Mouse (Mus musculus): ENCODE results near the gene Arvcf. TPM values are rescaled to one million over a fixed set of nuclear protein-coding genes. Genes with fewer than 3 reads are reported as not detected.

Arvcf gene
- polyA plus RNA-seq, 1 experiment from 2014 or later: 22.1 TPM

DNA sequence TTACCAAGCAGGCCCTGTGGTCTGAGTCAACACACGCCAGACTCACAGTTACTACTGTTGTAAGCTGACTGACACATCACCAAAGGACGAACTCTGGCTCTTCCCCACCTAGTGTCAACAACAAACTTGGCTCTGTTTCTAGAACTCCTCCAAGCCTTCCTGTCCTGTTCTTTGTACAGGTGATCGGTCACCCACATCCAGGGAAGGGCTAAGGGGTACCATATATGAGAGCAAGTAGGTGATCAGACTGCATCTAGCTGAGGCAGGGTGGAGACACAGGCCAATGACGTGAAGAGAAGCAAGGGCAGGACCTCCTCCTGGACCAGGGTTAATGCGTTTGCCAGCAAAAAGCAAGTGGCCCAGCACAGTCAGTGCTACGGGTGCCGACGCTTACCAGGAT, 6.4 kb upstream of the Arvcf start:
- no peak overlapping the region for H3K27ac ChIP-seq
- ATAC-seq: no peak
- H3K4me1 ChIP-seq (replicated peaks): peaks cover 16% of the 10 kb centered on the region
- no peaks in the 10 kb centered on the region for H3K36me3 ChIP-seq
- H3K9me3 ChIP-seq: no peaks in the 10 kb centered on the region
- no peaks in the 10 kb centered on the region for H3K27me3 ChIP-seq (replicated peaks)
- no peak overlapping the region for H3K9ac ChIP-seq
- WGBS: 85% methylated on average over 8 of the region's 8 CpGs
- no peak overlapping the region for H3K4me2 ChIP-seq (replicated peaks)
- H3K4me3 ChIP-seq (replicated peaks): no peak overlapping the region

DNA sequence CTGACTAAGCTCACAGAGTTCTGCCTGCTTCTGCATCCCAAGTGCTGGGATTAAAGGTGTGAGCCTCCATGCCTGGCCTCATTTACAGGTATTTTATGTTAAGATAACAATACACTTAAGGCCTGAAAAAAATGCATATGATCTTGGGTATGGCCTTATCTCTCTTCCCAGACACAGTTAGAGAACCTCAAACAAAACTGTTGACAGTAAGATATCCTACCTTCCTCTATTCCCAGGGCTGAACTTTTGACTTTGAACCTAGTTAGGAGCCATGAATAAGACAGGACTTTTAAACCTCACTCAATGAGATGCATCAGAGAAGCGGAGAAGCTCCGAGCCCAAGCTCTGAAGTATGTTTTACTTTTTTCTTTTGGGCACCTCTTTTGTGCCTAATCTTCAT, 5.9 kb upstream of the Arvcf start:
- WGBS: 77% methylated on average over 2 of the region's 2 CpGs
- Histone ChIP-seq H3K27ac (no peak overlapping the region), H3K36me3 (no peaks in the 10 kb centered on the region), H3K4me1 (replicated peaks) (peaks cover 16% of the 10 kb centered on the region), H3K4me3 (replicated peaks) (no peak overlapping the region), H3K9ac (no peak overlapping the region), H3K4me2 (replicated peaks) (peak overlapping the region; percentile 72; the same call in 1 of the 2 replicates), H3K9me3 (no peaks in the 10 kb centered on the region), H3K27me3 (replicated peaks) (no peaks in the 10 kb centered on the region)
- ATAC-seq: peak; percentile 31; the same call in 1 of the 2 replicates

DNA sequence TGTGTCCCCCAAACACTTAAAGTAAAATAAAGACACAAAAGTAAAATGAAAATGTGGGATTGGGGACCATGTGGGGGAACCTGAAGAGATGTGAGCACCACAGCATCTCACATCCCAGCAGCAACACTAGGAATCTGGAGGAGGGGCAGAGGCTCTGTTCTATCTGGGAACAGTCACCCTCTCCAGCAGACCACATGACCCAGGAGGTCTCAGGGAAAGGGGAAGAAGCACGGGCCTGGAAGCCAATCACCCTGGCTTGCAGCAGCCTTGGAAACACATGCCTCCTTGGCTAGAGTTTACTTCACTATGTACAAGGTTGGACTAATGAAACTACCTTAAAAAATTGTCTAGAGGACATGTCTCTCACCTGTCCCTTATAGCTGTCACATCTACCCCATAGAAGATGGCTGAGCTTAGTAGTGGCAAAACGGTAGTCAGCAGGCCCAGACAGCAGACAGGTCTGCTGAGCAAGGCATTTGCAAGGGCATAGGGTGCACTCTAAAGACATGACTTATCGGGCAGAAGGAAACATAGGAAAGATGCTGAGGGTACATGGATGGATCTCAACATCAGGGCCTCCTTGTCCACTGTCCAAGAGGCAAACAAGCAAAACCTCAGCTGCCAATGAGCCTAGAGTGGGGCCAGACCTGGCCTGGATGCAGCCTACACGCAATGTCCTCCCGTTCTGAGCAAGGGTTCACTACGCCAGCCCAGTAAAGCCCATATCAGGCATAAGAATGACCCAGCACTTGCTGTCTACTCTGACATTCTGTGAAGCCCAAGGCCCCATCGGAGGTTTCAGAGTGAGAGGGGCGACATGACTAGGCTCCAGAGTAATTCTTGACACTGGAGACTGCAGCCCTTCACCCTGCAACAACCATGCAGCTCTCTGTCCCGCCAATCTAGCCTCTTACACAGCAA, 5.1 kb upstream of the Arvcf start:
- Histone ChIP-seq H3K36me3 (no peaks in the 10 kb centered on the region), H3K4me2 (replicated peaks) (peak overlapping the region; percentile 72), H3K9ac (peak overlapping the region; percentile 55), H3K27ac (0 out of 2 replicates have a peak overlapping the region, but pooled peaks have one; percentile 6), H3K4me3 (replicated peaks) (peak overlapping the region; percentile 56), H3K9me3 (no peaks in the 10 kb centered on the region), H3K27me3 (replicated peaks) (no peaks in the 10 kb centered on the region), H3K4me1 (replicated peaks) (peaks cover 19% of the 10 kb centered on the region)
- peak; percentile 13; the same call in 1 of the 2 replicates for ATAC-seq
- WGBS: 38% methylated on average over 9 of the region's 9 CpGs

DNA sequence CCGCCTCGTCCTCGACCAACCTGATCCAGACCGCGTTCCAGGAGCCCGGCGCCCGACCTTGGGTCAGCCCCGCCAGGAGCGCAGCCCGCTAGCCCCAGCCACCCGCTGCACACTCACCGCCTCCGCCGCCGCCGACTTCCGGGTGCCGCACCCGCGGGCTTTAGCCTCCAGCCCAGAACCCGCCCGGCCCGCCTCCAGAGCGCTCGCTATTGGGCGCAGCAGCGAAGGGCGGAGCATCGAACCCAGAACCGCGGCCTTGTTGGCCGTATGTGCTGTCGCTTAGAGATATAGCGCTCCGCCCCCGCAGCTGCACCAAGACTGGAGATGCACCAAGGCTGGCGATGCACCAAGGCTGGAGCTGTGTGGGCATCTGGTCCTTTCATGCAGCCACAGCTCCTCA, 4.2 kb upstream of the Arvcf start:
- peak; percentile 90 for ATAC-seq
- Histone ChIP-seq H3K36me3 (no peaks in the 10 kb centered on the region), H3K27ac (no peak overlapping the region), H3K4me1 (replicated peaks) (peaks cover 20% of the 10 kb centered on the region), H3K27me3 (replicated peaks) (no peaks in the 10 kb centered on the region), H3K4me3 (replicated peaks) (peak overlapping the region; percentile 56), H3K4me2 (replicated peaks) (peak overlapping the region; percentile 72), H3K9me3 (no peaks in the 10 kb centered on the region), H3K9ac (peak overlapping the region; percentile 55)
- WGBS: 0% methylated on average over 38 of the region's 38 CpGs

DNA sequence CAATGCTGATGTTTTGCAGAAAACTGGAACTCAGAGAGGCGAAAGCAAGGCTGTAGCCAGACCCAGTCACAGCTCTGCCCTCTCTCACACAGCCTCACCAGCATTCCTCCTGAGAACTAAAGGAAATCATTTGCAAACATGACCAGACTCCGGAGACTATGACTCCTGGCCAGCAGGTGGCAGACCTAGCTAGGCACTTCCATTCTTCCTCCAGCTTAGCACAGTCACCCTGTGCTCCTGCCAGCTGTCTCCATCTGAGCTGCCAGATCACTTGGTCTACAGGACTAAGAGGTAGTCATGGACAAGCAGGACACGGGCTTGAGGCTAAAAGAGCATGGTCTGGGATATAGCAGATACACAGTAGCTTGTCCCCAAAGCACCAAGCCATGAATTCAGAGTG, 2.7 kb upstream of the Arvcf start:
- 1% methylated on average over 3 of the region's 3 CpGs for WGBS
- peak; percentile 16; the same call in 1 of the 2 replicates for ATAC-seq

DNA sequence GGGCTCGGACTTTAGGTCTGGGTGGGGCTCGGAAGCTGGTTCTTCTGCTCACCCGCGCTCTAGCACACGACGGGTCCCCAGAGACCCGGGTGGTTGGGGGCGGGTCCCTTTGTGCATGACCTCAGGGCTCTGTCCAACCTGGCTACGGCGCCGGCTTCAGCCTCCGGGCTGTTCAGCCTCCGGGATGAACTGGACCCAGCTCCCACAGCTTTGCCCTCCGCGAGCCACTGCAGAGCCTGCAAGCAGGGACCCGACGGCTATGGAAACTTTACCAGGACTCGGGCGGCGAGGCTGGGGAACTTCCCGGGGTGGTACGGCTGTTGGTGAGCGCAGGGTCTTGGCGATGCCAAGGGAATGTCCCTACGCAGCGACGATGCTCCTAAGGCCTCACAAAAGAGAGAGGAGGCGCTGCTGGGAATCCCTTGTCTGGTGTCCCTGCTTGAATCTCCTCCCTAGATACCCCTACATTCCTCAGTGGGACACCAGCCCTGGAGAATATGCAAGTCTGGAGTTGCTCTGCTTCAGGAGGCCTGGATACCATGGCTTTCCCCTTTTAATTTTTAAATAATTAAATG, 706 bp downstream of the Arvcf start:
- Histone ChIP-seq H3K36me3 (no peaks in the 10 kb centered on the region), H3K4me3 (replicated peaks) (peak overlapping the region; percentile 76), H3K9ac (peak overlapping the region; percentile 68), H3K27me3 (replicated peaks) (peaks cover 12% of the 10 kb centered on the region), H3K4me2 (replicated peaks) (peak overlapping the region; percentile 98), H3K4me1 (replicated peaks) (peaks cover 16% of the 10 kb centered on the region), H3K9me3 (no peaks in the 10 kb centered on the region), H3K27ac (no peak overlapping the region)
- no peak for ATAC-seq
- WGBS: 1% methylated on average over 28 of the region's 28 CpGs

More for the DNA sequence above, 2.7 kb upstream of the Arvcf start:
- Histone ChIP-seq H3K4me3 (replicated peaks) (no peak overlapping the region), H3K9me3 (no peaks in the 10 kb centered on the region), H3K4me2 (replicated peaks) (no peak overlapping the region), H3K36me3 (no peaks in the 10 kb centered on the region), H3K9ac (no peak overlapping the region), H3K27me3 (replicated peaks) (peaks cover 11% of the 10 kb centered on the region), H3K4me1 (replicated peaks) (peaks cover 22% of the 10 kb centered on the region), H3K27ac (no peak overlapping the region)

DNA sequence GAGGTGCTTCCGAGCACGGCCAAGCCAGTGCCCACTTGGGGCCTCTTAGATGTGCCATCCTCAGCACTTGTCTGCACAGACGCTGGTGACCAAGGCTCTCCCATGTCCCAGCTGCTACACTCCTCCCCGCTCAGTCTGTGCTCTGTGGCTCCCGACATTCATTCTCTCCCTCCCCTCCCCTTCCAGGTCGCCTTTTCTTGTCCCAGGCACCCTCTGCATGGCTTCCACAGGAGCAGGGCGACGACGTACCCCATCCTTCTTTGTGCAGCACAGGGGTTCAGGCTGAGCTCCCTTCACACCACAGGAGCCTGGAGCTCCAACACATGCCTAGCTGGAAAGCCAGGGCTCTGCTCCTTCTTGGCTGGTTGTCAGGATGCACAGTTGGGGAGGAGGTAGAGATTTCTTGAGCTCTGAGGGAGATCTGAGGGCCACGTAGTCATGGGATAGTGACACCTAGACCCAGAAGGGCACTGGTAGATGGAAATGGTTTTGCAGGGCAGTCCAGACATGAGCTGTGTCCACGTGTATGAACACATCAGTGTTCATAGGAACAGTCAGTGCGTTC, 1.9 kb downstream of the Arvcf start:
- peaks cover 12% of the 10 kb centered on the region for H3K27me3 ChIP-seq (replicated peaks)
- H3K27ac ChIP-seq: no peak overlapping the region
- no peak overlapping the region for H3K9ac ChIP-seq
- 80% methylated on average over 12 of the region's 12 CpGs for WGBS
- H3K9me3 ChIP-seq: no peaks in the 10 kb centered on the region
- no peak for ATAC-seq
- H3K4me2 ChIP-seq (replicated peaks): no peak overlapping the region
- H3K4me3 ChIP-seq (replicated peaks): no peak overlapping the region
- 0 out of 2 replicates have a peak, but pooled peaks cover 11% of the 10 kb centered on the region for H3K4me1 ChIP-seq (replicated peaks)
- H3K36me3 ChIP-seq: no peaks in the 10 kb centered on the region

DNA sequence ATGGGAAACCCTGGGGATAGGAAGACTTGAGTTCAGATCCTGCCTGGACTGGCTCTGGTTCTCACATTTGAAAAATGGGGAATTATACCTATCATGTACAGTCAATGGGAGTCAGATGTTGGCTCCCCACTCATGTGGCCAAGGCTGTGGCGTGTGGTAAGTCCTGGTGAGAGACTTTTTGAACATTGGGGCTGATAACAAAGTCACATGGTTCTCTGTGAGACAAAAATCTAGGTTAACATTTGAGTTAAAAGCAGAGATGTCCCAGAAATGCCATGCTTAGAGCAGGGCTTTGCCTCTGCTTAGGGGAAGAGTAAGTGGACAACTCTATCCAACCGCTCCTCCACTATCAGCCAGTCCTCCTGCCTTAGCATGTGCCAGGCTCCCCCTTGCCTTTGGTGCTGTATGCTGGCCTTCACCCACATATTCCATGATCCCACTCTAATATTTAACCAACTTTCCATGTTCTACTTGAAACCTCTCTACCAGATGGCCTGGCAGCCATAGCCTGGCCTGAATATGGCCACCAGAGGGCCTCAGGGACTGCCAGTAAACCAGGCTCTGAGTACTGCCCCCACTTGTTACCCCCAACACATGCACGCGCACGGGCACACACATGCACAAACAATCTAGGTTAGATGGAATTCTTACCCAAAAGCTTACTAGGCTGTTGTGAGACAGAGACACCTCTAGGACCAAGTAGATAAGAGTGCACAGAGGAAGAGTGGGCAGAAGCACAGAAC, 3.5 kb downstream of the Arvcf start:
- no peak overlapping the region for H3K4me2 ChIP-seq (replicated peaks)
- peaks cover 12% of the 10 kb centered on the region for H3K27me3 ChIP-seq (replicated peaks)
- H3K27ac ChIP-seq: no peak overlapping the region
- H3K9ac ChIP-seq: no peak overlapping the region
- WGBS: 61% methylated on average over 5 of the region's 5 CpGs
- no peak for ATAC-seq
- H3K4me3 ChIP-seq (replicated peaks): no peak overlapping the region
- 0 out of 2 replicates have a peak, but pooled peaks cover 6% of the 10 kb centered on the region for H3K4me1 ChIP-seq (replicated peaks)
- no peaks in the 10 kb centered on the region for H3K36me3 ChIP-seq
- no peaks in the 10 kb centered on the region for H3K9me3 ChIP-seq

DNA sequence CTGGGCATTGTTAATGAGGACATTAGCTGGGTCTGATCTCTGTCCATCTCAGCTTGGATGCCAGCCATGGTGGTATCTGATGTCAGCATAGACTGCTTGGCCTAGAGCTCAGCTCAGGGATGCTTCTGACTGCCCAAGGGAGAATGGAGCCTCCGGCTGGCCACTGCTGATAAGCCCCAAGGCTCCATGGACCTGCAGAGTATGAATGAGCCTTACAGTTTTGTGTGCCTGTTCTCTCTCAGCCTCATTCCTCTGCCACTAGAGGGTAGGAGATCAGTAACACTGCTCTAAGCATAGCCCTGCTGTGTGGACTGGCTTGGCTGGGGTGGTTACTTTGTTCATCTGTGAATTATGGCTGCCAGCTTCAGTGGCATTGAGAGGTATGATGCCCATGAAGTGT, 5.1 kb downstream of the Arvcf start:
- Histone ChIP-seq H3K4me3 (replicated peaks) (no peak overlapping the region), H3K4me1 (replicated peaks) (0 out of 2 replicates have a peak, but pooled peaks cover 3% of the 10 kb centered on the region), H3K36me3 (no peaks in the 10 kb centered on the region), H3K27ac (no peak overlapping the region), H3K9me3 (no peaks in the 10 kb centered on the region), H3K27me3 (replicated peaks) (peaks cover 12% of the 10 kb centered on the region), H3K4me2 (replicated peaks) (no peak overlapping the region), H3K9ac (no peak overlapping the region)
- 82% methylated on average over 1 of the region's 1 CpGs for WGBS
- no peak for ATAC-seq

DNA sequence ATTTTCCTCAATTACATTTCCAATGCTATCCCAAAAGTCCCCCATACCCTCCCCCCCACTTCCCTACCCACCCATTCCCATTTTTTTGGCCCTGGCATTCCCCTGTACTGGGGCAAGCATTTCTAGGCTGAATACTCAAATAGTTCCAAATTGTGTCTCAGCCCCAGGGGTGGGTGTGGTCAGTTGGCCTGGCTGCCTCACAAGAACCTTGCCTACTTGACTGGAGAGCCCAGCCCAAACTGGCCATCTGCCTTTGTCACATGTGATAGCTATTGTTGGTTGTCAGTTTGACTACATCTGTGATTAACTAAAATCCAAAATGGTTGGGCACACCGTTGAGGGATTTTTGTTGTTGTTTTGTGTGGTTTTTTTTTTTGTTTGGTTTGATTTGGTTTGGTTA, 9.0 kb downstream of the Arvcf start:
- Histone ChIP-seq H3K9ac (no peak overlapping the region), H3K36me3 (no peaks in the 10 kb centered on the region), H3K27ac (no peak overlapping the region), H3K4me2 (replicated peaks) (no peak overlapping the region), H3K9me3 (no peaks in the 10 kb centered on the region), H3K4me3 (replicated peaks) (no peak overlapping the region), H3K4me1 (replicated peaks) (no peaks in the 10 kb centered on the region), H3K27me3 (replicated peaks) (no peaks in the 10 kb centered on the region)
- ATAC-seq: no peak
- 88% methylated on average over 1 of the region's 1 CpGs for WGBS

DNA sequence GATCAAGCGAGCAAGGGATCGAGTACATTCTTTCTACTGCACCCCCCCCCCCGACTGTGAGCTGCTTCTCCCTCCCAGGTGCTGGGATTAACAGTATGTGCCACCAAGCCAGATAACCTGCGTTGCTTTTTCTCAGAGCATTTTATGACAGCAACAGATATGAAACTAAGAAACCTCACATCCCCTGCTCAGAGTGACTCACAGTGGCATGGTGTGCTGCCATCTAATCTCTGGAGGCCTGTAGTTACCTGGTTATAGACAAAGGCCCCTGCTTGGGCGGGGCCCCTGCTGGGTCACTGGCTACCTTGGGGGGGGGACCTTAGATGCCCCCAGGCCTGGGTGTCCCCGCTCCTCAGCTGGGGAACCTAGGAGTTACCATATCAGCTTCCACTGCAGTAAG, 10.0 kb downstream of the Arvcf start:
- no peaks in the 10 kb centered on the region for H3K36me3 ChIP-seq

More for the DNA sequence above, 10.0 kb downstream of the Arvcf start:
- peak; percentile 39; the same call in 1 of the 2 replicates for ATAC-seq
- Histone ChIP-seq H3K4me2 (replicated peaks) (no peak overlapping the region), H3K9ac (no peak overlapping the region), H3K4me3 (replicated peaks) (no peak overlapping the region), H3K27me3 (replicated peaks) (no peaks in the 10 kb centered on the region), H3K9me3 (no peaks in the 10 kb centered on the region), H3K27ac (no peak overlapping the region), H3K4me1 (replicated peaks) (no peaks in the 10 kb centered on the region)
- WGBS: 76% methylated on average over 6 of the region's 6 CpGs

All from intestine, embryonic 15.5 days (tissue).